Mouse (Mus musculus): ENCODE data around the gene Zfp524. TPM values are rescaled to one million over a fixed set of nuclear protein-coding genes. Genes with fewer than 3 reads are reported as not detected.

The Zfp524 gene
- total and polyA plus RNA-seq, 3 experiments = 8.7 to 17.7 (median 9.2) TPM

DNA sequence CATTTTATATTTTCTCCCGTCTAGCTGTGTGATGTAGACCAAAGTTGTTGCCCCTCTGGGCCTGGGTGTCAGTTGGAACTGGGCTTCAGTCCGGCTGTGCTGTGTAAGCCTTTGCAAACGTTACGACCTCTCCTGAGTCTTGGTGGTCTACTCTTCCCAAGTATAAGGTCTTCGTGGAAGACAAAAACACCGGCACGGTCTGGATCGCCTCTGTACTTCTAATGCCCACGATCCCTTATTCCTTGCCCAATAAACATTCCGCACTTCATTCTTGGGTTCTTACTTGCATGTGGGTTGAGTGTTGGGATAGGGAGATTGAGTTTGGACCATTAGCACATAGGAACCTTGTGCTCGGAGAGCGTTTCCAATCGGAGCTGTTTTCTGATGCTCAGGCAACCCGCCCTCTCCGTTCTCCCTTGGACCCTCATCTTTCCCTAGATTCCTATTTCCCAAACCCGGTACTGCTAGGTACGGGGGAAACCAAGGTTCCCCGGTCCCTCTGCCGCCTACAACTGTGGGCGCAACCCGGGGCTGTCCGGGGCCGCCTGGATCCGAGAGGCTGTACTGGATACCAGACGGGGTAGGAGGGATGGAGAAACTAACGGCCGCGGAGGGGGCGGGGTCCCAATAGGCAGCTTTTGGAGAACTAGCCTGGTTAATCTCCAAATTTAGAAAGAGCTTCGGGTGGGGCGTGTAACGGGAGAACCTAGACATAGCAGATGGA is 39.4 kb downstream of the Zfp524 start:
- peaks cover 2% of the 10 kb centered on the region; the same call in 1 of the 2 replicates for H3K4me1 ChIP-seq (ENCODE audit: control insufficient read depth, insufficient read depth, low read length)
- WGBS = 24% methylated on average over 32 of the region's 32 CpGs
- H3K4me3 ChIP-seq = no peak overlapping the region
- no peak for TF ChIP-seq EP300 (IDR thresholded peaks at IDR 0.05; ENCODE audit: insufficient read depth, low read depth, low read length)
- no peak for TF ChIP-seq CTCF (IDR thresholded peaks at IDR 0.05)
- TF ChIP-seq POLR2A (IDR thresholded peaks at IDR 0.05; ENCODE audit: insufficient read depth, low read depth, low read length) = no peak
- H3K36me3 ChIP-seq (ENCODE audit: control insufficient read depth, insufficient read depth, low read length) = no peaks in the 10 kb centered on the region
- H3K79me2 ChIP-seq (replicated peaks; ENCODE audit: control insufficient read depth, insufficient read depth, low read length) = no peaks in the 10 kb centered on the region
- H3K27ac ChIP-seq = no peak overlapping the region
- intact Hi-C loops (cut with DNase I) = loop anchor here (5.0 kb wide), 1 partner anchor 186 kb away; no protein-coding TSS in a partner anchor
- H3K9ac ChIP-seq (ENCODE audit: low read depth, low read length) = no peak overlapping the region
- H3K27me3 ChIP-seq (ENCODE audit: control insufficient read depth, insufficient read depth, low read length) = peaks cover 20% of the 10 kb centered on the region
- no peak for DNase-seq

DNA sequence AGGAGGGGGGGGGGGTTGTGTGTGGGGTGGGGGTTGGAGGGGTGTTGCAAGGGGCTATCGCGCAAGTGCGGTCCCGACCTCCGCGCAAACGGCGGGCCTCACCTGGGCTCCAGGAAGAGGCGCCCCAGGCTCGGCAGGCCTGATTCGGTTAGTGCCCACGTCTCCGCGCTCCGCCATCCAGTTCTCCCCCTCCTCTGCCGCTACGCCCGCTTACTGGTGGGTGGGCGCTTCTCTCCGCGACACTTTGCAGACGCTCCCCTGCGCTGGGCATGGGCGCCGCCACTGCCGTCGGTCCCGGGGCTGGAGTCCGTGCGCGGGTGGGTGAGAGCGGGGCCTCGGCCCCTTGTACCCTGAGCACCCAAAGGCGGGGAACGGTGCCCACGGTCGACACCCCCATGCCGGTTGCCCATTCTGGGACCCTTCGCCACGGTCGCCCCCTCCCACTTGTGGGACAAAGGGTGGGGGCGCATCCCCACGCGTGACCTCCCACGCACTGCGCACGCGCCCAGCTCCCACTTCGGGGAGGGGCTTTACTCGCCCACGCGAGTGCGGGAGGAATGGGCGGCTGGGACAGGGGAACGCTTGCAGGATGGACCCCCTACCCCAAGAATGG is 42.5 kb downstream of the Zfp524 start:
- intact Hi-C loops (cut with DNase I) = no loop called here
- whole genome bisulfite sequencing = 4% methylated on average over 53 of the region's 55 CpGs

DNA sequence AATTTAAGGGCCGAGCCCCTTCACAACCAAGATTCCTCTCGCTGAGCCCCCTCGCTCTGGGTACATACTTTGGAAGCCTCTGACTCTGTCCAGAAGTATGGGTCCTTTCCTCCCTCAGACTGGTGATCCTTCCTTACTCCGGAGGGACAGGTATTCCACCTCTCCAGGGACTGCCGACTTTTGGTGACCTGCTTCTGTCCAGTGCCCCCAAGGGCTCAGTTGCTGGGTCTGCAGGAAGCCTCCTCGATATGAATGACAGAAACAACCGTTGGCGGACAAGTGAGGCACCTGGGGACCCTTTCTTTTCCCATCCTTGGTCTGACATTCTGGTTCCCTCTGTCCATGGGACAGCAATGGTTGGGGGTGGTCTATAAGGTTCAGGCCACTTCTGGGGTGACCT is 43.2 kb downstream of the Zfp524 start:
- Histone ChIP-seq H3K9ac (ENCODE audit: low read depth, low read length) (no peak overlapping the region), H3K4me3 (no peak overlapping the region), H3K4me1 (ENCODE audit: control insufficient read depth, insufficient read depth, low read length) (peaks cover 3% of the 10 kb centered on the region), H3K27ac (no peak overlapping the region), H3K79me2 (replicated peaks; ENCODE audit: control insufficient read depth, insufficient read depth, low read length) (no peaks in the 10 kb centered on the region), H3K27me3 (ENCODE audit: control insufficient read depth, insufficient read depth, low read length) (peaks cover 20% of the 10 kb centered on the region), H3K36me3 (ENCODE audit: control insufficient read depth, insufficient read depth, low read length) (no peaks in the 10 kb centered on the region)
- WGBS = 36% methylated on average over 8 of the region's 8 CpGs
- intact Hi-C loops (cut with DNase I) = no loop called here
- DNase-seq = no peak
- TF ChIP-seq POLR2A (IDR thresholded peaks at IDR 0.05; ENCODE audit: insufficient read depth, low read depth, low read length) (no peak), EP300 (IDR thresholded peaks at IDR 0.05; ENCODE audit: insufficient read depth, low read depth, low read length) (no peak), CTCF (IDR thresholded peaks at IDR 0.05) (no peak)

More for the DNA sequence above, 42.5 kb downstream of the Zfp524 start:
- Histone ChIP-seq H3K4me1 (ENCODE audit: control insufficient read depth, insufficient read depth, low read length) (peaks cover 3% of the 10 kb centered on the region), H3K4me3 (no peak overlapping the region), H3K36me3 (ENCODE audit: control insufficient read depth, insufficient read depth, low read length) (no peaks in the 10 kb centered on the region), H3K27ac (no peak overlapping the region), H3K9ac (ENCODE audit: low read depth, low read length) (no peak overlapping the region), H3K27me3 (ENCODE audit: control insufficient read depth, insufficient read depth, low read length) (peaks cover 20% of the 10 kb centered on the region), H3K79me2 (replicated peaks; ENCODE audit: control insufficient read depth, insufficient read depth, low read length) (no peaks in the 10 kb centered on the region)
- TF ChIP-seq CTCF (IDR thresholded peaks at IDR 0.05) (no peak), POLR2A (IDR thresholded peaks at IDR 0.05; ENCODE audit: insufficient read depth, low read depth, low read length) (no peak), EP300 (IDR thresholded peaks at IDR 0.05; ENCODE audit: insufficient read depth, low read depth, low read length) (no peak)
- DNase-seq = no peak

DNA sequence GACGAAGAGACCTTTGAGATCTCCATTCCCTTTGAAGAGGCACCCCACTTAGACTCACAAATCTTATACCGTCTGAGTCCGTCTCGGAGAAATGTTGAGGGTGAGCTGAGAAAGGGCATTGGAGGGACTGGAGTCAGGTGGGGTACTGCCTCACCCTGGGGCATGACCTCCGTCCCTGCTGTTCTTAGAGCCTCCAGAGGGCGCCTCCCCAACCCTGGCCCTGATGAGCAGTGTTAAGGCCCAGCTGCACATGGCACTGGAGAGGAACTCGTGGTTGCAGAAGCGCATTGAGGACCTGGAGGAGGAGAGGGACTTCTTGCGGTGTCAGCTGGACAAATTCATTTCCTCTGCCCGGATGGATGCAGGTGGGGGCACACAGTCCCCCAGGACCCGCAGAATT is 43.6 kb downstream of the Zfp524 start:
- Histone ChIP-seq H3K36me3 (ENCODE audit: control insufficient read depth, insufficient read depth, low read length) (no peaks in the 10 kb centered on the region), H3K79me2 (replicated peaks; ENCODE audit: control insufficient read depth, insufficient read depth, low read length) (no peaks in the 10 kb centered on the region), H3K4me3 (no peak overlapping the region), H3K27me3 (ENCODE audit: control insufficient read depth, insufficient read depth, low read length) (peaks cover 20% of the 10 kb centered on the region), H3K4me1 (ENCODE audit: control insufficient read depth, insufficient read depth, low read length) (peaks cover 2% of the 10 kb centered on the region; the same call in 1 of the 2 replicates), H3K27ac (no peak overlapping the region), H3K9ac (ENCODE audit: low read depth, low read length) (no peak overlapping the region)
- intact Hi-C loops (cut with DNase I) = no loop called here
- 38% methylated on average over 11 of the region's 11 CpGs for WGBS
- no peak for DNase-seq
- TF ChIP-seq CTCF (IDR thresholded peaks at IDR 0.05) (no peak), EP300 (IDR thresholded peaks at IDR 0.05; ENCODE audit: insufficient read depth, low read depth, low read length) (no peak), POLR2A (IDR thresholded peaks at IDR 0.05; ENCODE audit: insufficient read depth, low read depth, low read length) (no peak)

DNA sequence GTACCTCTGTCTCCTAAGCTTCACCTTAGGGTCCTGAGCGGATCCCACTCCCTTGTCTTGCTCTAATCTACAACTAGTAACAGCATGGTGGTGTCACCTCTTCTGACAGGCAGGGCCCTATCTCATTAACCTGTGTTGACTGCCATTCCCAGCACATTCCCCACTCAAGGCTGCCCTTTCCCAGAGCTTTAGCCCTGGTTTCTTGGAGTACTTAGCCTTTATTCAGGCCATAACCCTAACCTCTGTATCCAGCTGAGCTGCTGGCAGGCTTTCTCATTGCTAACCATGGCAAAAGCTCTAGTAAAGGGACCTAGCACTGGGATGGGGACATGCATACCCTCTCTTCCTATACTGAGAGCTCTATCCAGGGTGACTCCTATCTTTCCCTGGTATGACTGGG is 44.4 kb downstream of the Zfp524 start:
- H3K27me3 ChIP-seq (ENCODE audit: control insufficient read depth, insufficient read depth, low read length) = peaks cover 14% of the 10 kb centered on the region
- no peak overlapping the region for H3K27ac ChIP-seq
- H3K9ac ChIP-seq (ENCODE audit: low read depth, low read length) = no peak overlapping the region
- peaks cover 2% of the 10 kb centered on the region for H3K4me1 ChIP-seq (ENCODE audit: control insufficient read depth, insufficient read depth, low read length)
- intact Hi-C loops (cut with DNase I) = no loop called here
- WGBS = 85% methylated on average over 1 of the region's 1 CpGs
- peaks cover 4% of the 10 kb centered on the region; the same call in 1 of the 2 replicates for H3K36me3 ChIP-seq (ENCODE audit: control insufficient read depth, insufficient read depth, low read length)
- no peak overlapping the region for H3K4me3 ChIP-seq
- H3K79me2 ChIP-seq (replicated peaks; ENCODE audit: control insufficient read depth, insufficient read depth, low read length) = no peaks in the 10 kb centered on the region
- TF ChIP-seq POLR2A (IDR thresholded peaks at IDR 0.05; ENCODE audit: insufficient read depth, low read depth, low read length) = no peak
- no peak for TF ChIP-seq EP300 (IDR thresholded peaks at IDR 0.05; ENCODE audit: insufficient read depth, low read depth, low read length)
- TF ChIP-seq CTCF (IDR thresholded peaks at IDR 0.05) = no peak
- no peak for DNase-seq

DNA sequence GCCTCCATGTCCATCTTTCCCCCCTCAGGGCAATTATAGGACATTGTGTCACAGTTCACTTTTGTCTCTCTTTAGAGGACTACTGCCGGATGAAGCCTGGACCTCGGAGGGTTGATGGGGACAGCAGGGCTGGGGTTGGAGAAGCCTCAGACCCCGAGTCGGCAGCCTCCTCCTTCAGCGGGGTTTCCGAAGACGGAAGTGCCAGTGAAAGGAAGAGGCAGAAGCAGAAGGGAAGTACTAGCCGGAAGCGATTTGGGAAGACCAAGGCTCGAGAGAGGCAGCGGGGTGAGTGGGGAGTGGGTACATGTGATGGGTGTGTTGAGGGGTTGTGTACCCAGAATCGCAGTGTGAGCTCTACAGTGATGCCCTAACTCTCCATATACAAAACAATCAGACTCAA is 45.2 kb downstream of the Zfp524 start:
- Histone ChIP-seq H3K27ac (no peak overlapping the region), H3K9ac (ENCODE audit: low read depth, low read length) (no peak overlapping the region), H3K4me1 (ENCODE audit: control insufficient read depth, insufficient read depth, low read length) (peaks cover 4% of the 10 kb centered on the region), H3K27me3 (ENCODE audit: control insufficient read depth, insufficient read depth, low read length) (peaks cover 11% of the 10 kb centered on the region), H3K36me3 (ENCODE audit: control insufficient read depth, insufficient read depth, low read length) (peaks cover 11% of the 10 kb centered on the region), H3K79me2 (replicated peaks; ENCODE audit: control insufficient read depth, insufficient read depth, low read length) (no peaks in the 10 kb centered on the region; the same call in 1 of the 2 replicates), H3K4me3 (no peak overlapping the region)
- 88% methylated on average over 12 of the region's 12 CpGs for WGBS
- intact Hi-C loops (cut with DNase I) = no loop called here
- DNase-seq = peak in 1 of 2 experiments; percentile 33
- TF ChIP-seq EP300 (IDR thresholded peaks at IDR 0.05; ENCODE audit: insufficient read depth, low read depth, low read length) (no peak), POLR2A (IDR thresholded peaks at IDR 0.05; ENCODE audit: insufficient read depth, low read depth, low read length) (no peak), CTCF (IDR thresholded peaks at IDR 0.05) (no peak)

Data from heart, adult 2 months (tissue).